Mouse (Mus musculus) forebrain, postnatal 0 days (tissue): ENCODE data around the gene Rhebl1. TPM values are rescaled to one million over a fixed set of nuclear protein-coding genes. Genes with fewer than 3 reads are reported as not detected.
A peak's percentile ranks its signal among the peaks of the same experiment; 100 is the strongest.

Experiments
- ATAC-seq: fragments of 200-750 bp; cut with Nextera tagmentation; 2 replicates; pipeline ENCODE4 v1.8.0; 2017; ENCODE audit warnings: mild to moderate bottlenecking, moderate library complexity
- DNase-seq: peaks from one replicate; pipeline ENCODE4 v3.0.0-alpha.2; 2015
- H3K27ac ChIP-seq: fragments of 300-500 bp; sonication (generic); 2 replicates; pipeline ENCODE4 v1.5.1; 2014; ENCODE audit warnings: low read depth, mild to moderate bottlenecking, antibody characterized with exemption, low read length, moderate library complexity, mixed read lengths
- H3K27me3 ChIP-seq: fragments of 300-500 bp; sonication (generic); 2 replicates; pipeline ENCODE4 v1.6.1; 2014; ENCODE audit warnings: mild to moderate bottlenecking, low read length, mixed read lengths; ENCODE audit not compliant: insufficient read depth
- H3K36me3 ChIP-seq: fragments of 300-500 bp; sonication (generic); 2 replicates; pipeline ENCODE4 v1.6.1; 2014; ENCODE audit warnings: mild to moderate bottlenecking, moderate library complexity; ENCODE audit not compliant: insufficient read depth
- H3K4me1 ChIP-seq: fragments of 300-500 bp; sonication (generic); 2 replicates; pipeline ENCODE4 v1.6.1; 2014; ENCODE audit warnings: antibody characterized with exemption; ENCODE audit not compliant: insufficient read depth
- H3K4me2 ChIP-seq: fragments of 300-500 bp; sonication (generic); 2 replicates; pipeline ENCODE4 v1.6.1; 2014; ENCODE audit warnings: low read depth, mild to moderate bottlenecking, moderate library complexity
- H3K4me3 ChIP-seq: fragments of 300-500 bp; sonication (generic); 2 replicates; pipeline ENCODE4 v1.5.1; 2014; ENCODE audit warnings: low read depth, low read length, mixed read lengths
- H3K9ac ChIP-seq: fragments of 300-500 bp; sonication (generic); 2 replicates; pipeline ENCODE4 v1.6.1; 2014; ENCODE audit warnings: mild to moderate bottlenecking
- H3K9me3 ChIP-seq: fragments of 300-500 bp; sonication (generic); 2 replicates; pipeline ENCODE4 v1.6.1; 2016; ENCODE audit warnings: low read length
- CTCF ChIP-seq: sonication (generic); IDR thresholded peaks from 2 replicates; pipeline ENCODE4 v1.5.1; 2016; ENCODE audit warnings: antibody characterized with exemption, control low read depth, low read depth
- WGBS: fragments of 180-500 bp; shearing (Covaris S2); extraction: QIAGEN DNeasy Blood & Tissue Kit; methylation state at CpG from one replicate; pipeline ENCODE4 v1.1.7; 2014; 5-methylcytosine and 5-hydroxymethylcytosine counted together
- polyA plus RNA-seq: library from polyadenylated mRNA; unstranded; fragments of >200 nt; fragmentation: Nextera tagmentation; extraction: Ambion mirVana; gene quantifications from 2 replicates; pipeline ENCODE4 v1.2.1, GENCODE M21; 2015
- total RNA-seq: library from RNA; depleted of rRNA; stranded (reverse); fragments of >200 nt; gene quantifications from 2 replicates; pipeline ENCODE4 v1.2.3, GENCODE M21; 2014

The Rhebl1 gene
- total and polyA plus RNA-seq, 2 experiments from 2014 or later: 16.5 to 34.1 TPM

GRCm38 (mm10) chr15:98914903-98915302 is 20.6 kb upstream of the Rhebl1 start:
- DNase-seq: no peak
- no peak for TF ChIP-seq CTCF
- peaks cover 15% of the 10 kb centered on the region; the same call in 1 of the 2 replicates for H3K4me1 ChIP-seq
- no peak overlapping the region for H3K9ac ChIP-seq
- H3K36me3 ChIP-seq: peaks cover 34% of the 10 kb centered on the region
- ATAC-seq: no peak
- H3K4me2 ChIP-seq: 0 out of 2 replicates have a peak overlapping the region, but pooled peaks have one; percentile 3
- 94% methylated on average over 6 of the region's 6 CpGs for WGBS
- H3K27ac ChIP-seq: no peak overlapping the region
- no peak overlapping the region for H3K4me3 ChIP-seq
- H3K27me3 ChIP-seq: no peaks in the 10 kb centered on the region
- no peaks in the 10 kb centered on the region for H3K9me3 ChIP-seq

- H3K27me3 ChIP-seq: no peaks in the 10 kb centered on the region
- no peak overlapping the region for H3K4me2 ChIP-seq
- H3K9me3 ChIP-seq: no peaks in the 10 kb centered on the region
- WGBS: 27% methylated on average over 10 of the region's 10 CpGs
- H3K9ac ChIP-seq: no peak overlapping the region
- peaks cover 62% of the 10 kb centered on the region for H3K36me3 ChIP-seq
- ATAC-seq (peak; percentile 25; the same call in 1 of the 2 replicates), DNase-seq (peak; percentile 70)
- H3K4me1 ChIP-seq: no peaks in the 10 kb centered on the region
- H3K4me3 ChIP-seq: no peak overlapping the region
- H3K27ac ChIP-seq: no peak overlapping the region
- TF ChIP-seq CTCF: peak; percentile 82
Observed at GRCm38 (mm10) chr15:98904692-98905091, 10.4 kb upstream of the Rhebl1 start.

DNA sequence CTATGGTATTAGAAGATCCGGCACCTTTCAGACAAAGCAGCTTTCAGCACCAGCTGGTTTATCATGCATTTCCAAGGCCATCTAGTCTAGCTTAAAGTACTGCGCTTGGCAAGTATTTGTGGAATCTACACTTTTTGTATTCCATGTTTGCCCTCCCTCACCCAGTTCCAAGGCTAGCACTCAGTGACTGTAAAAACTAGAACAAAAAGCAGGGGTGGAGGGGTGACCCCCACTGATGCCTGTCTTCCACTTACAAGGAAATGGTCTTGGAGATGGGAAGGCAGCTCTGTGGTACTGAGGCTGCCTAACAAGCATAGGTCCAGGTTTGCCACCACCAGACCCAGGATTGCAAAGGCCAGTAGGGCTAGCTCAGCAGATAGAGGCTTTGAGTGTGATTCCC is 8.3 kb upstream of the Rhebl1 start:
- no peak overlapping the region for H3K27ac ChIP-seq
- H3K36me3 ChIP-seq: peaks cover 42% of the 10 kb centered on the region
- no peak overlapping the region for H3K4me3 ChIP-seq
- H3K27me3 ChIP-seq: peaks cover 18% of the 10 kb centered on the region
- H3K9me3 ChIP-seq: no peaks in the 10 kb centered on the region
- H3K4me1 ChIP-seq: no peaks in the 10 kb centered on the region
- no peak overlapping the region for H3K9ac ChIP-seq
- no peak for ATAC-seq
- TF ChIP-seq CTCF: no peak
- H3K4me2 ChIP-seq: no peak overlapping the region
- DNase-seq: no peak
- 84% methylated on average over 2 of the region's 2 CpGs for WGBS

DNA sequence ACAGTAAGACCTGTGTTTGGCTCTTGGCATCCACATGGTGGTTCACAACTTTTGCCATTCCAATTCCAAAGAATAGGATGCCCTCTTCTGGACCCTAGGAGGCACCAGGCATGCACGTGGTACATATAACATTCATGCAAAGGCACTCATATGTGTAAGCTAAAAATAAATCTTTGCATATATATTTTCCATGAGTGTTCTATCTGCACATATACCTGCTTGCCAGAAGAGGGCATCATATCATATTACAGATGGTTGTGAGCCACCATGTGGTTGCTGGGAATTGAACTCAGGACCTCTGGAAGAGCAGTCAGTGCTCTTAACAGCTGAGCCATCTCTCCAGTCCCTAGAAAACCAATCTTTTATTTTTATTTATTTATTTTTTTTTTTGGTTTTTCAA is 7.2 kb upstream of the Rhebl1 start:
- no peak overlapping the region for H3K4me3 ChIP-seq
- ATAC-seq: no peak
- no peaks in the 10 kb centered on the region for H3K4me1 ChIP-seq
- DNase-seq: no peak
- TF ChIP-seq CTCF: no peak
- H3K9ac ChIP-seq: no peak overlapping the region
- peaks cover 32% of the 10 kb centered on the region for H3K36me3 ChIP-seq
- H3K27ac ChIP-seq: no peak overlapping the region
- 67% methylated on average over 1 of the region's 1 CpGs for WGBS
- H3K9me3 ChIP-seq: no peaks in the 10 kb centered on the region
- no peak overlapping the region for H3K4me2 ChIP-seq
- H3K27me3 ChIP-seq: peaks cover 28% of the 10 kb centered on the region

DNA sequence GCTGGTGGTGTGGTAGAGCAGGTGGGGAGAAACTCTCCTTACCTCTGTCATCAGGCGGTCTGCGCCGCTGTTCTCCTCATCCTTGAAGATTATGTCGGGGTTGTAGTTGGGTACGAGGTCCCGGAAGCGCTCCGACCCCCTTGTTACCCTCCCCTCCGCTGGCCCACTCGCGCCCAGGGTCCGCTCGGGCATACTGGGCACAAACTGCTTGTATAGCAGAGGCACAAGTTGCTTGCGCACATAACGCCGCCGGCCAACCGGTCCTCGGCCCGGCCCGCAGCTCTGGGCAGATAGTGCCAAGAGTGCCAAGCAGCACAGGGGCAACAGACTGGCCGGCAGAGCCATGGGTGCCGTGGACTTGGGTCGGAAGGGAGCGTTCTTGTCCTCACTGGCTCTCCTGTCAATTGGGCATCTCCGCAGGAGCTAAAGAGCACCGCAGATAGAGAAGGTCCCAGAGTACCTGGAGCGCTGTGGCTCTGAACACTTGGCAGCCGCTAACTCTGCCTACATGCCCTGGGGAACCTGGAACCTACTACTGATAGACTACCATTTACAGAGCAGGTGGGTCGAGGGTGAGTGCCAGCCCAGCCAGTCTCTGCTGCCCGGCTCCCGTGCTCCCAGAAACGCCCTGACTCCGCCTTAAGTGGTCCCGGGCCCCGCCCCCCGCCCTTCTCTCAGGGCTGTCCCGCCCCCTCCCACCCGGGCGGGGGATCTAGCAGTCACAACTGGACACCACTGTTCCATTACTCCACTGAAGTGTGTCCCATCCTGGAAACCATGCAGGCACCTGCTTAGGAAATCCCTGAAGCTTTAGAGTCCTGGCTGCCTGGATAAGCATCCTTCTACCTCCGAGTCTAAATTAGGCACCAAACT is 3.8 kb upstream of the Rhebl1 start, which contains the start of gene Dhh:
Gene Dhh (minus strand): TSS at position 613 of the 873 bp plus-strand sequence.
- Histone ChIP-seq H3K9ac (no peak within 1 kb of the TSS), H3K27ac (no peak within 1 kb of the TSS), H3K27me3 (peaks cover 54% of the 10 kb centered on the region), H3K4me1 (0 out of 2 replicates have a peak, but pooled peaks cover 3% of the 10 kb centered on the region), H3K4me3 (peak within 1 kb of the TSS; percentile 5; the same call in 1 of the 2 replicates), H3K36me3 (0 out of 2 replicates have a peak, but pooled peaks cover 3% of the 10 kb centered on the region), H3K9me3 (no peaks in the 10 kb centered on the region), H3K4me2 (peak within 1 kb of the TSS; percentile 34)
- DNase-seq (no peak), ATAC-seq (no peak)
- TF ChIP-seq CTCF: no peak
- 2% methylated on average over 40 of the region's 41 CpGs for WGBS

DNA sequence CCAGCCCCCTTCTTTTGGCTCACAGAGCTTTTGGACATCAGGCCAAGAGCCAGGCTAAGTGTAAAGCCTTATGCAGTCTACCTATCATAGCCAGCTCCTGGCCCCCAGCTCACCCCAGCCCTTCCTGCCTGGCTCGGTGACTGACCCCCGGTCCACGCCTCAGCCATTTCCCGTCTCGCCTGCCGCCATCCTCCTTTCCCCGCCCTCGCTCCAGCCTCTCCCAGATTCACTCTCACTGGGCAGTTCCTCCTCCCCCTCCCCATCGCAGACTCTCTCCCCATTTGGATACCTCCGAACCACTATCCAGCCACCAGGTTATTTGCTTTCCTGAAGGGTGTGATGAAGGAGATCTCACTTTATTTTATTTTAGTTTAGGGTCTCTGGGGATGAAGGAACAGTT is 3.2 kb upstream of the Rhebl1 start:
- ATAC-seq (no peak), DNase-seq (no peak)
- Histone ChIP-seq H3K4me3 (no peak overlapping the region; the same call in 1 of the 2 replicates), H3K36me3 (no peaks in the 10 kb centered on the region), H3K27me3 (peaks cover 60% of the 10 kb centered on the region), H3K4me2 (peak overlapping the region; percentile 34; the same call in 1 of the 2 replicates), H3K4me1 (0 out of 2 replicates have a peak, but pooled peaks cover 3% of the 10 kb centered on the region), H3K9me3 (no peaks in the 10 kb centered on the region), H3K27ac (no peak overlapping the region), H3K9ac (no peak overlapping the region)
- WGBS: 7% methylated on average over 10 of the region's 10 CpGs
- no peak for TF ChIP-seq CTCF
